Mouse (Mus musculus) ES-Bruce4 (cell line): ENCODE measurements at regions not wholly inside any gene's neighbourhood (a gene's known extent, or its start where the extent isn't known, plus 50 kb on each side); places are given as distances from the start of the nearest gene placed in this dataset.

ENCODE experiments used
- CTCF ChIP-seq: IDR thresholded peaks from one replicate; pipeline ENCODE4 v1.8.1; 2011; ENCODE audit warnings: low read depth, low read length
- POLR2A ChIP-seq: IDR thresholded peaks from one replicate; pipeline ENCODE4 v1.8.1; 2011; ENCODE audit warnings: low read length; ENCODE audit not compliant: insufficient read depth

- TF ChIP-seq POLR2A, result no peak
- no peak for TF ChIP-seq CTCF
Measured at GRCm38 (mm10) chr13:103655966-103656365, 118.4 kb downstream of the Srek1 start.
